10 mouse cellular contexts compared by ENCODE assay signal in genomic region chr6:108413593-108413992, GRCm38 (mm10).
"Had no signal": no experiment of that assay in that cellular context is flagged by ENCODE, and none has a peak within 500 bp of the region (broad histone marks: within the 10 kb centered on the region; RNA-seq: fewer than 3 reads in every experiment).

No protein-coding gene starts in this region.

- DNase-seq: heart, postnatal 10 days; heart, postnatal 14 days; heart, postnatal 36 days; heart, postnatal 4 days; kidney, adult 18-20 months; kidney, postnatal 10 days; kidney, postnatal 14 days; kidney, postnatal 4 days; layer of hippocampus, adult 9-11 months; layer of hippocampus, postnatal 36 days had no signal
